Mouse (Mus musculus) brain, adult 2 months (tissue): ENCODE measurements around the gene Hdgfl2.

Experiments
- DNase-seq: peaks from one replicate; pipeline ENCODE4 v3.0.0; 2011; ENCODE audit warnings: low read depth, low spot score

The Hdgfl2 gene

GRCm38 (mm10) chr17:56125276-56125630 lies 45.8 kb downstream of the Hdgfl2 start:
- no peak for DNase-seq

- no peak for DNase-seq
Measured at GRCm38 (mm10) chr17:56126175-56126574, 46.7 kb downstream of the Hdgfl2 start.

- no peak for DNase-seq
Measured at GRCm38 (mm10) chr17:56128246-56128645, 48.8 kb downstream of the Hdgfl2 start.

- no peak for DNase-seq
Measured at GRCm38 (mm10) chr17:56131136-56131535, 51.7 kb downstream of the Hdgfl2 start.

GRCm38 (mm10) chr17:56131814-56132213 lies 52.4 kb downstream of the Hdgfl2 start:
- peak; percentile 73 for DNase-seq

GRCm38 (mm10) chr17:56132661-56133060 lies 53.2 kb downstream of the Hdgfl2 start:
- DNase-seq: peak; percentile 53

GRCm38 (mm10) chr17:56133457-56134363 lies 54.3 kb downstream of the Hdgfl2 start:
- peak; percentile 48 for DNase-seq

GRCm38 (mm10) chr17:56134463-56134971 lies 55.1 kb downstream of the Hdgfl2 start:
- DNase-seq: peak; percentile 54

GRCm38 (mm10) chr17:56136558-56136957 lies 57.1 kb downstream of the Hdgfl2 start:
- no peak for DNase-seq

- DNase-seq: peak; percentile 54
Measured at GRCm38 (mm10) chr17:56137839-56138613, 58.6 kb downstream of the Hdgfl2 start.

- DNase-seq: peak; percentile 58
Measured at GRCm38 (mm10) chr17:56139355-56139754, 59.9 kb downstream of the Hdgfl2 start.

- DNase-seq: peak; percentile 91
Measured at GRCm38 (mm10) chr17:56139858-56140595, 60.6 kb downstream of the Hdgfl2 start, which contains the start of gene Sema6b. Gene Sema6b (minus strand): TSS chr17:56140343.

GRCm38 (mm10) chr17:56141702-56142605 lies 62.5 kb downstream of the Hdgfl2 start:
- peak; percentile 83 for DNase-seq

- no peak for DNase-seq
Measured at GRCm38 (mm10) chr17:56144546-56144945, 65.1 kb downstream of the Hdgfl2 start.

GRCm38 (mm10) chr17:56146131-56146530 lies 66.7 kb downstream of the Hdgfl2 start:
- peak; percentile 63 for DNase-seq

- DNase-seq: no peak
Measured at GRCm38 (mm10) chr17:56147420-56147819, 68.0 kb downstream of the Hdgfl2 start.

GRCm38 (mm10) chr17:56148280-56148679 lies 68.8 kb downstream of the Hdgfl2 start:
- DNase-seq: no peak

GRCm38 (mm10) chr17:56148790-56149618 lies 69.6 kb downstream of the Hdgfl2 start:
- no peak for DNase-seq

- no peak for DNase-seq
Measured at GRCm38 (mm10) chr17:56149897-56150296, 70.5 kb downstream of the Hdgfl2 start.
